Mouse (Mus musculus): Measurements from ENCODE around the gene Greb1.
A peak's percentile ranks its signal among the peaks of the same experiment; 100 is the strongest.

The Greb1 gene

GRCm38 (mm10) chr12:16805511-16805910 is 4.8 kb upstream of the Greb1 start:
- DNase-seq (ENCODE audit: low spot score in 2 of 2) = peak; percentile 62 to 84

GRCm38 (mm10) chr12:16803956-16804430 is 3.3 kb upstream of the Greb1 start:
- DNase-seq (ENCODE audit: low spot score in 2 of 2) = no peak

- DNase-seq (ENCODE audit: low spot score in 2 of 2) = no peak
These were observed 2.7 kb upstream of the Greb1 start for GRCm38 (mm10) chr12:16803237-16803955.

- no peak for DNase-seq (ENCODE audit: low spot score in 2 of 2)
These were observed 251 bp upstream of the Greb1 start for GRCm38 (mm10) chr12:16800959-16801315.

GRCm38 (mm10) chr12:16799928-16800258 is 793 bp downstream of the Greb1 start:
- no peak for DNase-seq (ENCODE audit: low spot score in 2 of 2)

DNA sequence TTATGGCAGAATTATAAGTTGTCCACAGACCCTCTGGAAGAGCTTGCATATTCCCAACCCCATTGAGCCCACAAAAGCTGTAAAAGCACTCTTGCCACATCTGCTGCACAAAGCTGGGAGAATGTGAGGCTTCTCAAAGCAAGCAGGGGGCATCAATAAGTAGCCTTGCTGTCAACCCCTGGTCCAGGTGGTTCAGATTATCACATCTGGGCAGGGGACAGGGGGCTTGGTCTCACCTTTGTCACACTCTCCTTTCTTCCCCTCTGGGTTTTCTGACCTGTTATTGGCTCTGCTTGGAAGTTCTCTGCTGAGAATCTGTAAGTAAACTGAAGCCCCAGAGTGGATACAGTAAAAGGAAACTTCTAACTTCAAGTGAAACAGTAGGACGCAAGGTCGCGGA is 1.8 kb downstream of the Greb1 start:
- no peak for DNase-seq (ENCODE audit: low spot score in 2 of 2)

DNA sequence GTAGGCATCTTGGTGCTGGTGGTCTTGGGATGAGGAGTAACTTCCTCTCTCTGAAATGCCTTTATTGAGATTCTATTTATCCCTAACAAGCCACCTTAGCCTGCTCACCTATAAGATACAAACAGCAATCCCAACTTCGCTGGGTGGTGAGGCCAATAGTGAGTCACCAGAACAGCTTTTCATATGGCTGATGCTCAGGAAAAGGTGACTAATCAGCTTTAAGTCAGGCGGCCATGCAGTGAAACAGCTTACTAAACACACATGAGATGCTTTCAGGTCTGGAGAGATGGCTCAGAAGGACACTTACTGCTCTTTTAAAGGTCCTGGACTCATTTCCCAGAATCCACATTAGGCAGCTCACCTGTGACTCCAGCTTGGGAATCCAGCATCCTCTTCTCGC is 4.9 kb downstream of the Greb1 start:
- DNase-seq (ENCODE audit: low spot score in 2 of 2) = no peak

DNA sequence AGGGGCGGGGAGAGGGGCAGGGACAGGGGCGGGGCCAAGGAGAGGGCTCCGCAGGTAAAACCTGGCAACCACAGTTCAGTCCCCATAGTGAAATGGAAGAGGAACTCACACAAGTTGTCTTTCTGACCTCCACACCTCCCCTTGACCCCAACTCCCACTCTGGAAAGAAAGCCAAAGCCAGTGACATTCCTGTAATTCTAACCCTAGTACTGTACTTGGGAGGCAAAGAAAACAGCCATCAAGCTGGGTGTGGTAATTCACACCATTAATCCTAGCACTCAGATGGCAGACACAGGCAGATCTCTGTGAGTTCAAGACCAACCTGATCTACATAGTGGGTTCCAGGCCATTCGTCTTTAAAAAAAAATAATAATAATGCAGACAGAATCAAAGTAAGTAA is 7.3 kb downstream of the Greb1 start:
- no peak for DNase-seq (ENCODE audit: low spot score in 2 of 2)

- DNase-seq (ENCODE audit: low spot score in 2 of 2) = no peak
These were observed 10.2 kb downstream of the Greb1 start for GRCm38 (mm10) chr12:16790456-16790855.

GRCm38 (mm10) chr12:16789756-16790155 is 10.9 kb downstream of the Greb1 start:
- no peak for DNase-seq (ENCODE audit: low spot score in 2 of 2)

DNA sequence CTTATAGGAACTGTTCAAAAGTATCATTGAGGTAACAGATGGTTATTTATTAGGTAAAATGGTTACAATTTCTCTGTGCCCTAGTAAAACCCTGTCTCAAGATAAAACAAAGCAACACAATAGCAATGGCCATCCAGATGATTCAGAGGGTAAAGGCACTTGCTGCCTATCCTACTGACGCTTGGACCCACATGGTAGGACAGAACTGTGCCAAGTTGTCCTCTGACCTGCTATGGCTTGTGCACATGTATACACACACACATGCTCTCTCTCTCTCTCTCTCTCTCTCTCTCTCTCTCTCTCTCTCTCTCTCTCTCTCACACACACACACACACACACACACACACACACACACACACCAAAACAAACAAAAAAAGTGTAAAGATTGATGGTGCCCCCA is 11.5 kb downstream of the Greb1 start:
- no peak for DNase-seq (ENCODE audit: low spot score in 2 of 2)

GRCm38 (mm10) chr12:16788600-16788999 is 12.1 kb downstream of the Greb1 start:
- DNase-seq (ENCODE audit: low spot score in 2 of 2) = no peak

DNA sequence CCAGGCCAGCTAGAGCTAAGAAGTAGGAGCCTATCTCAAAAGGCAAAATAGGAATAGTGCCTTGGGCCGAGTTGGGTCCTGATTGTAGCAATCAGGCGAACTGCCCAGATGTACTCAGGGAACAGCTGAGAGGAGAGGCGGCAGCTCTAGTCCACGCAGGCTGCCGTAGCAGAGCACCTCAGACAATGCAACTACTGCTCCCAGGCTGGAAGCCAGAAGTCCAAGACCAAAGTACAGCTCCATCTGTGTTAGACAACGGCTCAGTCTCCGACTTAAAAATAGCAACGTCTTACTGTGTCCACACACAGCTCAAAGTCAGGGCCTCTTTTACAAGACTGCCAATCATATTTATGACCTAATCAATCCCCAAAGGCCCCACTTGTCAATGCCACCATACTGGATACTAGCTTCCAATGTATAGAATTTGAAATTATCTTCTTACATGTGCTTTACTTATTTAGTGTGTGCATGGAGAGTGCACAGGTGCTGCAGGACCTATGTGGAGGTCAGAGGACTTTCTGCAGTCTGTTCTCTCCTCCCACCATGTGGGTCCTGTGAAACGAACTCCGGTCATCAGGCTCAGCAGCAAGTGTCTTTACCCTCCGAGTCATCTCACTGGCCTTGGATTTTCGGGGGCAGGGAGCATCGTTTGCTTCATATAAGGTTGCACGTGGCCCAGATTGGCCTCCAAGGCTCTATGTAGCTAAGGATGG is 19.5 kb downstream of the Greb1 start:
- no peak for DNase-seq (ENCODE audit: low spot score in 2 of 2)

DNA sequence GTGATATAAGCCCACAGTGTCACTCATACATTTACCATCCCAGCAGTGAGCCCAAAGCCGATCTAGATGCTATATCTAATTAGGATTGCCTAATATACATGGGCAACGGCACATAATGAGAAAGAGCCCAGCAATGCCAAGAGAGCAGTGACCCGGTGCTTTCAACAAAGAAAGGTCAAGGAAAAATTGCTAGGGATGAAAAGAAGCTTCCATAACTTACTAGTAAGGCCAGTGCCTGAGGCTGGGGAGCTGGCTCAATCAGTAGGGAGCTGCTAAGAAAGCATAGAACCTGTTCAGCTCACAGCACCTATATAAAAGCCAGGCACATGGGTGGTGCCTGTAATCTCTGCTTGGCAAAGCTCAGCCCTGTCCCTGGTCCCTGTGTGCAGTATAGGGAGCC is 20.4 kb downstream of the Greb1 start:
- DNase-seq (ENCODE audit: low spot score in 2 of 2) = no peak

DNA sequence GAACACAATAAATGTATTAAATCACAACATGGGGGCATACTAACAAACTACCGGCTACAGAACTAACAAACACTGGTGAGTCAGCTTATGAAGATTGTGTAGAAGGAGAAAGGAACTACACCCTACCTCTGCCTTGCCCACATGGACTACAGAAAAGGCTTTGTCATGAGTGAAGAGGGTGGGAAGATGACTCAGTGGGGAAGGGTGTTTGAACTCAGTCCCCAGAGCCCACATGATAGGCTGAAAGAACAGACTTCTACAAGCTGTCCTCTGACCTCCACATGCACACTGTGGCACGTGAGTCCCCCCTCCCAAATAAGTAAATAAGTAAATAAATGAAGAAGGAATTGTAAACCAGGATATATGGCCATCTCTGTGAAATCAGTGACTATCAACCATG is 21.5 kb downstream of the Greb1 start:
- DNase-seq (ENCODE audit: low spot score in 2 of 2) = no peak

DNA sequence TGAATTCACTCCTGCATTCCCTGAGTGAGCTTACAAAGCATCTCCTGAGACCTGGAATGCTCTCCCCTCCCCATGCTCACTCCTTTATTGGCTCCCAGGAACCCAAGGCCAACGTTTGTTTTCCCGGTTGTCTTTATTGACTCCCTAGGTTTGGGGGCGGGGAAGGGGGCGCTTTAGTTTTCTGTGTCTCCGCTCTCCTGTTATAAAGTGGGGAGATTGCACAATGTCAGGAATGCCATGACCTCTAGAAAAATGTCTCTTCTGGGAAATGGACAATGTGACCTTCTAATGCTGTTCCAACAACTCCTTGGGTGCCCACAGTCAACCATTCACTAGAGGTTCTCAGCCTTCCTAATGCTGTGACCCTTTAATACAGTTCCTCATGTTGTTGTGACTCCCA is 22.2 kb downstream of the Greb1 start:
- no peak for DNase-seq (ENCODE audit: low spot score in 2 of 2)

- DNase-seq (ENCODE audit: low spot score in 2 of 2) = no peak
These were observed 25.3 kb downstream of the Greb1 start for GRCm38 (mm10) chr12:16775351-16775750.

DNA sequence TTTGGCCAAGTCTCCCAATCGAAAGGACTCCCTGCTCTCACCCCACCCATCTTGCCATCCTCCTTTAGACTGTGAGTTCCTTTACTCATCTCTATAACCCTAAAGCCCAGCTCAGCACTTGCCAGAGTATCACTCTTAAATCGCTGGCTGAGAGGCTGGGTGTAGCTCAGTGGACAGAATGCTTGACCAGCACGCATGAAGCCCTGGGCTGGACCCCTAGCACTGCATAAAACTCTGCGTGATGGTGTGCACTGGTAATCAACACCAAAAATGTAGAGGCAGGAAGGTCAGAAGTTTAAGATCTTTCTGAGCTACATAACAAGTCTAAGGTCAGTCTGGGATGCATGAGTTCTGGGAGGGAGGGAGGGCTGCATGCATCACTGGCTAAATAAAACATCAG is 26.1 kb downstream of the Greb1 start:
- no peak for DNase-seq (ENCODE audit: low spot score in 2 of 2)

DNA sequence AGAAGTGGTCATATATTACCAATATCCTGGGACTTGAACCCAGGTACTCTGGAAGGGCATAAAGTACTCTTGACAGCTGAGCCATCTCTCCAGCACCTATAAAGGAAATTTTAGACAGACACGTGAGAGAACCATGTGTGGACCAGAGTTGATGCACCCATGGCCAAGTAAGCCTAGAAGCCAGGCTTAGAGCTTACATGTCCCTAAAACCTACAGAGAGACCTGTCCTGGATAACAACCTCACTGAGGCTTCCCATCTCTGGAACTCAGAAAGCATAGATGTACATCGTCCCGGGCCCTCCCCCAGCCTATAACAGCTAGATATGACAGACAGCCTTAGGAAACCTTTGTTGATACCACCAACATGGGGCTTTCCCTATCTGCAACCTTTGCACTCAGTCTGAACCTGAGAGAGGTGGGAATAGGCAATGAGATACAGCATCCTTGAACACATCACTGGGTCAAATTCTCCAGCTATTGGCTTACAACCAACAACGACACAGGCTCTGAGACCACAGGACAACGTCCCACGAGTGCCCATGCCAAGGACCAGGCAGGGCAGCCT is 31.0 kb downstream of the Greb1 start:
- DNase-seq (ENCODE audit: low spot score in 2 of 2) = no peak

GRCm38 (mm10) chr12:16768711-16769110 is 32.0 kb downstream of the Greb1 start:
- DNase-seq (ENCODE audit: low spot score in 2 of 2) = no peak

- no peak for DNase-seq (ENCODE audit: low spot score in 2 of 2)
These were observed 32.4 kb downstream of the Greb1 start for GRCm38 (mm10) chr12:16768251-16768650.

GRCm38 (mm10) chr12:16764776-16765445 is 35.8 kb downstream of the Greb1 start:
- DNase-seq (ENCODE audit: low spot score in 2 of 2) = peak in 1 of 2 experiments; percentile 18
